Mouse (Mus musculus) left cerebral cortex, adult 18-20 months (tissue): ENCODE data around the gene Racgap1. TPM values are rescaled to one million over a fixed set of nuclear protein-coding genes. Genes with fewer than 3 reads are reported as not detected.

ENCODE experiments used
- DNase-seq, 2 experiments: peaks; one replicate each; pipeline ENCODE4 v3.0.0; 2021 to 2022; ENCODE audit warnings: low spot score in 2 of 2, mixed read lengths in 1 of 2
- total RNA-seq, 2 experiments: library from RNA; stranded (reverse); gene quantifications; 2 replicates each; pipeline ENCODE4 v1.2.3; 2021

The Racgap1 gene
- total RNA-seq, 2 experiments from 2014 or later, result 12.4 to 13.0 TPM

- no peak for DNase-seq
These were observed 16.1 kb upstream of the Racgap1 start for GRCm38 (mm10) chr15:99667544-99667943.

GRCm38 (mm10) chr15:99664600-99665451 is 13.4 kb upstream of the Racgap1 start:
- DNase-seq, result peak; percentile 62 to 82

GRCm38 (mm10) chr15:99663964-99664599 is 12.6 kb upstream of the Racgap1 start:
- DNase-seq, result peak in 1 of 2 experiments; percentile 50

DNA sequence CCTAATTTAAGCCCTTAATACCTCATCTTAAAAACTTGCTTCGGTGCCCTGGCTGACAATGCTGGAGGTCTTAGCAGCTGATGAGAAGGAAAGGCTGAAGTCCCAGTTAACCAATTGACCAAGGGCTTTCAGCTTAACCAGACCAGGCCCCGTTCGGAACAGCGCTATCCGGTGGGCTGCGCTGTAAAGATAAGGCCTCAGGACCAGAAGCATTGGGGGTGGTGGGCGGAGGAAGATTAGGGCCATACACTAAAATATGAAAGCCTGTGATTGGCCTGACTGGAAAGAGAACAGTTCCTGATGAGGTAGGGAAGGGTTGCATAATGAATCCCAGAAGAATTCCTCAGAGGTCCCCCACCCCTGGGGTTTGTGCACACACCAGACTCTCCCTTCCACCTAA is 10.9 kb upstream of the Racgap1 start:
- no peak for DNase-seq

DNA sequence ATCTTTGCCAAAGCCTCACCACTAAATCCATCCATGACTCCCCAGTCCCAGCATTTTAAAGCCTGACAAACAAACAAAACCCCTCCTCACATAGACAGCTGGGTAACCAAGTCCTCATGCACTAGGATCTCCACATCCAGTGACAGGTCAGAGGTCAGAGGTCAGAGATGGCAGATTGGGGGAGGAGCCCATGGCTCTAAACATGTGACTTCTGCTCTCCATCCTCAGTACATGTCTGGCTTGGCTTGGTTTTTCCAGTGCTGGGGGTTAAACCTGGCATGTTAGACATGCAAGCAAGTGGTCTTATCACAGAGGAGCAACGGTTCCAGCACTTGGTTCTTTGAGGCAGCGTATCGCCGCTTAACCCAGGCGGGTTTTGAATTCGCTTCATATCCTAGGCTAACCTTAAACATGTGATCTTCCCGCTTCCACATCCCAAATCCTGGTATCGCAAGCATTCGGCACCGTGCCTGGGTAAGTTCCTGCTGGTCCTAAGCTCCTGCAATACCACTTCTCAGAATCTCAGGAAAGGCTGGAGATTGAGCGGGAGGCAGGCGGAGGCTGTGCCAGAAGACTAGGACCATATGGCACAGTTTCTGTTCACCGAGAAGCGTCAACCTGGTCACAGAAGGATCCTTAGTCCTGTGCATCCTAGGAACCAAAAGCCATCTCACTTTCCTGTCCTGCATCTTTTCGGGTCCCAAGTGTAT is 9.8 kb upstream of the Racgap1 start:
- DNase-seq, result peak in 1 of 2 experiments; percentile 50

DNA sequence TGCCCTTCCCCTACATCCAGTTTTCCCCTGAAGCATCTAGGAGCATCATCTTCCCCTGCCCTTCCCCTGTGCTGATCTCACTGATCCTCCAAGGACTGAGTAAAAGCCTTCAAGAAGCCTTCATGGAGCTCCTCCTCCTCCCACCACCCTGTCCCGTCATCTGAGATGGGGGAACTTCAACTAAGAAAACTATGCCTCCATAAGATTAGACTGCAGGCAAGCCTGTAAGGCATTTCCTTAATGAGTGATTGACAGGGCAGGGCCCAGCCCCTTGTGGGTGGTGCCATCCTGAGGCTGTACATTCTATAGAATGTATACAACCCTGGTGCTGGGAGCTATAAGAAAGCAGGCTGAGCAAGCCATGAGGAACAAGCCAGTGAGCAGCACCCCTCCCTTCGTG is 7.0 kb upstream of the Racgap1 start:
- no peak for DNase-seq

GRCm38 (mm10) chr15:99655956-99656355 is 4.5 kb upstream of the Racgap1 start:
- no peak for DNase-seq

DNA sequence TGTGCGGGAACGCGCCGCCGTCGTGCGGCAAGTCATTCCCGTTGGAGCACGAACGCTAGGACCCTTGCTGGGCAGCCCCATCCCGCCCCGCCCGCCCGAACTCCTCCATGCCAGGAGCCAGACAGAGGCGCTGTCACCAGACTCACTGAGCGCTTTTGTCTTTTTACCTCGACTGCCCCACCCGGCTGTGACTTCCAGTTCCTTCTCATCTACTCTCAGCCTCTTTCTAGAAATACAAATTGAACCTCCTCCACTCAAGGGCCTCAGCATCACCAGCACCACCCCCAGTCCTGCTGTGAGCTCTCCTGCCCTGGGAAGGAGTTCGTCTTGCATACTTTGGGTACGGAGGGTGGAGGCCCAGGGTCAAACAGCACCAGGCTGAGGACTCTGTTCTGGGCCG is 2.4 kb upstream of the Racgap1 start:
- no peak for DNase-seq

- DNase-seq, result no peak
These were observed 1.8 kb upstream of the Racgap1 start for GRCm38 (mm10) chr15:99653291-99653690.

DNA sequence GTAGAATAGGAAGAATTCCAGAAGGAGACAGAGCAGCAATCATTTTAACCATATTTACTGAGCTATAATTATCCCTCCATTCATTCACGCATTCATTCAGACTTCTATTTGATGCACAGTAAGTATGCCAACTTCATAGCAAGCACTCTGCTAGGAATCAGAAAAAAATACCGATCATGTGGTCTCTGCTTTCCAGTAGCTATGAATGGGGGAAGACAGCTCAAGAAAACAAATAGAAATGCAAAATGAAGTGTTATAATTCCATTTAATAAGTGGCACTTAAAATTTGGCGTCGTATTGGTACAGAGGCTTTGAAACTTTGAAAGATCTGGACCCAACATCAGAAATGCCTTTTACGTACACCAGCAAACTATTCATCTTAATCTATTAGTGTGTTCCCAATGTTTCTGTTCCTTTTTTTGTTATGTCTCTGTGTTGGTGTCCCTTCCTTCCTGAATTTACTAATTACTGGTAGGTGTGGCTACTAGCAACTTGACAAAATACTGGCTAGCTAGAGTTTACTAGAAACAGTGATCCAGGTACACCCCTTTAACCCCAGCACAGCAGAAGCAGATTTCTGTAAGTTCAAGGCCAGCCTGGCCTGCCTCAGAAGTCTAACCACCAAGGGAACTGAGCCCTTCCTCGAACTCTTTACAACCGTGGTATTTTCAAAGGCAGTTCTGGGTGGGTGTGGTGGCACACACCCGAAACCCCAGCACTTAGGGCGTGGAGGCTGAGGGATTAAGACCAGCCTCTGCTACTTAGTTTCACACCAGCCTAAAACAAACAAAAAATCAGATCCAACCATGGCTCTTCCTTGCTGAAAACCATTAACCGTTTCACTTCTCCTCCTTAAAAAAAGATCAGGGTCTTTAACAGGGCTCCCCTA is 772 bp upstream of the Racgap1 start:
- no peak for DNase-seq

DNA sequence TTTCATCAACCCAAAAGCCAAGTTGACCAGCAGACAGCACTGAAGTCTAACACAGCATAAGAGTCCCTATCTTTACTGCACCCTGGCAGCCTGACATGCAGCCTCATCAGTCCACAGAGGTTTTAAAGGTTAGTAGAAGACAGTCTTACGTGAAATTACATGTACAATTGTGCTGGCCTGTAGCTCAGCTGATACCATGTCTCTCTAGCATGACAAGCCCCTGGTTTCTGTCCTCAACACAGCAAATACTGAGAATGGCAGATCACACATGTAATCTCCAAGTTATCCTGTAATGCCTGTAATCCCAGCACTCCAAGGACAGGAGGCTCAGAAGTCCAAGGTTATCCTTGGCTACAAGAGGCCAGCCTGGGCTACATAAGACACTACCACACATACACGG is 1.2 kb downstream of the Racgap1 start:
- no peak for DNase-seq

DNA sequence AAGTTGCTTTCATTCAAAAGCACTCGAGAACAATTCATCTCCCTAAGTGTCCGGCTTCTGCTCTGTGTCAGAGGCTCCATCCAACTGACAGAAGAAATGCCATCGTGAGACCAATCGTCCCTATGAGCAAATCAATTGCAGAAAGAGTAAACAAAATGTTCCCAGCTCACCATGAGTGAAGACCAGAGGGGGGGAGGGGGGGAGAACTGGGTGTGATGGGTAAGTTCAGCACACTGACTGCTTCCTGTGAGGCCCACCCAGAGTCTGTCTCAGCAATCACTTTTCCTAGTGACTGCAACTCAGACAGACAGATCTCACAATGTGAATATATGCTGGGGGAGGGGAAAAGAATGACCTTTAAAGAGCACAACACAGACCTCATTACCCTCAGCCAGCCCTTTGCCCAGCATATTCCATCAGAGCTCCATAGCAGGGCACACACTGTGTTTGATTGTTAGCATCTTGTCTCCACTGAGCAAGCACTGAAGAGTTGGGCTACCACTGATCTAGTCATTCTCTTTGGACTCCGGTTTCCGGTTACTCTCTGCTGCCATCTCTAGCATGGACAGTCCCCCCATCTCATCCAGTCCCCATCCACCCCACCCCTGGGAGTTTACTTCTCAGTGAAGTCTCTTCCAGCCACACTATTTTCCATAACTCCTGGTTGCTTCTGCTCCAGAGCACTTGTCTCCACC is 2.2 kb downstream of the Racgap1 start:
- no peak for DNase-seq

- DNase-seq, result no peak
These were observed 3.1 kb downstream of the Racgap1 start for GRCm38 (mm10) chr15:99648326-99648725.

GRCm38 (mm10) chr15:99644776-99645175 is 6.7 kb downstream of the Racgap1 start:
- peak in 1 of 2 experiments; percentile 45 for DNase-seq

GRCm38 (mm10) chr15:99643832-99644231 is 7.6 kb downstream of the Racgap1 start:
- DNase-seq, result no peak

DNA sequence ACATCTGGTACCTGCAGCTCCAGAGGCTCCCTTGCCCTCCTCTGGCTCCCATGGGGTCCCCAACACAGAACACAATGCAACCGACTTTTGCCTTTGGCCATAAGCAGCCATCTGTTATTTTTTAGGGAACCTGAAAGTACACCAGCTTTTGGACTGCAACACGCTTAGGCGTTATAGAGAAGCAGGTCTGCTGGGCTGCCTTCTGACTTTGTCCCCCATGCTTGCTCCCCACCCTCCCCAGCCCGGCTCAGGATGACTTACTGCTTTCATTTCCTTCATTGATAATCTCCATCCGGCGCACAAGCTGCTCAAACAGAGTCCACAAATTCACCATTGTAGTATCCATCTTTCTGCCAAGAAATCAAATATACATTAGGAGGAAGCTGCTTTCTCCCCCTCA is 8.8 kb downstream of the Racgap1 start:
- DNase-seq, result no peak

- no peak for DNase-seq
These were observed 13.4 kb downstream of the Racgap1 start for GRCm38 (mm10) chr15:99638124-99638485.

- DNase-seq, result no peak
These were observed 13.9 kb downstream of the Racgap1 start for GRCm38 (mm10) chr15:99637405-99638123.

DNA sequence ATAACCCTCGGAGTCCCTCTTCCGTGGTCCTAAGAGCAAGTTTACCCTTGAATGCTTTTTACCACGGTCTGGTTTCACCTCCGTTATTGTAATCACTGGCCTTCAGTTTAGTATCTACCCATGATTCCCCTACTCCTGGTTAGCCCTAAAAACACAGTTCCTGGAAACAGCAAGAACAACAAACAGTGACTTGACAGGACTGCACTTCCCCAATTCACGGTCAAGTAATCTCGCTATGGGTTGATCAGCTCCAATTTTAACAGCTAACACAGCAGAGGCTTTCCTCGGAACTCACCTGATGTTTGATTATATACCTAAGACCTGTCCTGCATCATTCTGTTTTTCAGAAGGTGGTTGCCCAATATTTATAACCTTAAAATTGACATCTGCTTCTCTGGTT is 16.8 kb downstream of the Racgap1 start:
- no peak for DNase-seq

GRCm38 (mm10) chr15:99631618-99632017 is 19.8 kb downstream of the Racgap1 start:
- no peak for DNase-seq
